Mouse (Mus musculus) heart, embryonic 16.5 days (tissue): Measurements from ENCODE around the gene Fam168a. TPM values are rescaled to one million over a fixed set of nuclear protein-coding genes. Genes with fewer than 3 reads are reported as not detected.
A peak's percentile ranks its signal among the peaks of the same experiment; 100 is the strongest.

Experiments
- ATAC-seq: fragments of 200-750 bp; cut with Nextera tagmentation; replicated peaks from 2 replicates; pipeline ENCODE4 v1.8.0; 2017; ENCODE audit warnings: moderate number of reproducible peaks; ENCODE audit not compliant: insufficient read depth, low FRiP score; ENCODE audit errors: extremely low read depth
- H3K27ac ChIP-seq: fragments of 300-500 bp; sonication (generic); 2 replicates; pipeline ENCODE4 v1.5.1; 2014; ENCODE audit warnings: mild to moderate bottlenecking, low read length, control low read depth, moderate library complexity
- H3K27me3 ChIP-seq: fragments of 300-500 bp; sonication (generic); 2 replicates; pipeline ENCODE4 v1.6.1; 2014; ENCODE audit warnings: low read length, mixed read lengths; ENCODE audit not compliant: control insufficient read depth, insufficient read depth
- H3K36me3 ChIP-seq: fragments of 300-500 bp; sonication (generic); 2 replicates; pipeline ENCODE4 v1.6.1; 2014; ENCODE audit not compliant: control insufficient read depth, insufficient read depth
- H3K4me1 ChIP-seq: fragments of 300-500 bp; sonication (generic); 2 replicates; pipeline ENCODE4 v1.6.1; 2014; ENCODE audit warnings: low read length, mixed read lengths; ENCODE audit not compliant: control insufficient read depth, insufficient read depth
- H3K4me2 ChIP-seq: fragments of 300-500 bp; sonication (generic); 2 replicates; pipeline ENCODE4 v1.6.1; 2014; ENCODE audit warnings: low read depth, mild to moderate bottlenecking, control low read depth, low read length
- H3K4me3 ChIP-seq: fragments of 300-500 bp; sonication (generic); 2 replicates; pipeline ENCODE4 v1.5.1; 2014; ENCODE audit warnings: mild to moderate bottlenecking, control low read depth, low read length
- H3K9ac ChIP-seq: fragments of 300-500 bp; sonication (generic); 2 replicates; pipeline ENCODE4 v1.6.1; 2014; ENCODE audit warnings: low read length, control low read depth
- H3K9me3 ChIP-seq: fragments of 300-500 bp; sonication (generic); replicated peaks from 2 replicates; pipeline ENCODE4 v1.6.1; 2016; ENCODE audit warnings: low read length; ENCODE audit not compliant: control insufficient read depth
- WGBS: fragments of 180-500 bp; shearing (Covaris S2); extraction: QIAGEN DNeasy Blood & Tissue Kit; methylation state at CpG from one replicate; pipeline ENCODE4 v1.1.7; 2014; 5-methylcytosine and 5-hydroxymethylcytosine counted together
- polyA plus RNA-seq: library from polyadenylated mRNA; unstranded; fragments of >200 nt; fragmentation: Nextera tagmentation; extraction: Ambion mirVana; gene quantifications from 2 replicates; pipeline ENCODE4 v1.2.1, GENCODE M21; 2015

Fam168a gene
- polyA plus RNA-seq, 1 experiment from 2014 or later, result 25.6 TPM

- peaks cover 65% of the 10 kb centered on the region for H3K4me1 ChIP-seq
- no peak for ATAC-seq
- no peak overlapping the region for H3K4me3 ChIP-seq
- H3K4me2 ChIP-seq, result peak overlapping the region; percentile 24; the same call in 1 of the 2 replicates
- 59% methylated on average over 5 of the region's 5 CpGs for WGBS
- peak overlapping the region; percentile 58 for H3K27ac ChIP-seq
- no peaks in the 10 kb centered on the region for H3K27me3 ChIP-seq
- no peaks in the 10 kb centered on the region for H3K36me3 ChIP-seq
- H3K9ac ChIP-seq, result no peak overlapping the region
- no peaks in the 10 kb centered on the region for H3K9me3 ChIP-seq
Measured at GRCm38 (mm10) chr7:100855795-100856573, 149.5 kb downstream of the Fam168a start.

- peaks cover 30% of the 10 kb centered on the region for H3K4me1 ChIP-seq
- H3K27me3 ChIP-seq, result no peaks in the 10 kb centered on the region
- H3K9me3 ChIP-seq, result no peaks in the 10 kb centered on the region
- peak overlapping the region; percentile 23; the same call in 1 of the 2 replicates for H3K27ac ChIP-seq
- H3K4me3 ChIP-seq, result no peak overlapping the region
- no peak overlapping the region for H3K9ac ChIP-seq
- H3K36me3 ChIP-seq, result no peaks in the 10 kb centered on the region
- ATAC-seq, result no peak
- 78% methylated on average over 3 of the region's 3 CpGs for WGBS
- no peak overlapping the region for H3K4me2 ChIP-seq
Measured at GRCm38 (mm10) chr7:100860450-100860849, 154.0 kb downstream of the Fam168a start.

- H3K27me3 ChIP-seq, result no peaks in the 10 kb centered on the region
- H3K9ac ChIP-seq, result no peak overlapping the region
- H3K4me2 ChIP-seq, result no peak overlapping the region
- WGBS, result 85% methylated on average over 5 of the region's 5 CpGs
- no peaks in the 10 kb centered on the region for H3K36me3 ChIP-seq
- no peaks in the 10 kb centered on the region for H3K9me3 ChIP-seq
- ATAC-seq, result no peak
- H3K4me1 ChIP-seq, result peaks cover 26% of the 10 kb centered on the region
- no peak overlapping the region for H3K27ac ChIP-seq
- H3K4me3 ChIP-seq, result no peak overlapping the region
Measured at GRCm38 (mm10) chr7:100861209-100861608, 154.8 kb downstream of the Fam168a start.

GRCm38 (mm10) chr7:100862353-100862752 is 155.9 kb downstream of the Fam168a start:
- H3K36me3 ChIP-seq, result no peaks in the 10 kb centered on the region
- peak overlapping the region; percentile 85 for H3K9ac ChIP-seq
- no peak overlapping the region; the same call in 1 of the 2 replicates for H3K27ac ChIP-seq
- no peaks in the 10 kb centered on the region for H3K9me3 ChIP-seq
- H3K4me3 ChIP-seq, result peak overlapping the region; percentile 88
- ATAC-seq, result no peak
- 16% methylated on average over 4 of the region's 4 CpGs for WGBS
- peak overlapping the region; percentile 90 for H3K4me2 ChIP-seq
- H3K4me1 ChIP-seq, result peaks cover 26% of the 10 kb centered on the region
- H3K27me3 ChIP-seq, result no peaks in the 10 kb centered on the region

GRCm38 (mm10) chr7:100862828-100863638 is 156.6 kb downstream of the Fam168a start, which contains the start of gene Relt:
Relt (minus strand) TSS chr7:100863446.
- Histone ChIP-seq H3K27ac (peak within 1 kb of the TSS; percentile 83), H3K27me3 (no peaks in the 10 kb centered on the region), H3K4me1 (peaks cover 27% of the 10 kb centered on the region), H3K9ac (peak within 1 kb of the TSS; percentile 85), H3K9me3 (no peaks in the 10 kb centered on the region), H3K4me2 (peak within 1 kb of the TSS; percentile 90), H3K4me3 (peak within 1 kb of the TSS; percentile 88), H3K36me3 (no peaks in the 10 kb centered on the region)
- ATAC-seq, result peak; percentile 89
- under 1% methylated on average over 88 of the region's 91 CpGs for WGBS

- H3K36me3 ChIP-seq, result no peaks in the 10 kb centered on the region
- no peak overlapping the region for H3K4me3 ChIP-seq
- H3K4me1 ChIP-seq, result peaks cover 22% of the 10 kb centered on the region
- H3K27me3 ChIP-seq, result no peaks in the 10 kb centered on the region
- H3K9ac ChIP-seq, result no peak overlapping the region
- H3K9me3 ChIP-seq, result no peaks in the 10 kb centered on the region
- WGBS, result 2% methylated on average over 3 of the region's 3 CpGs
- no peak overlapping the region for H3K4me2 ChIP-seq
- ATAC-seq, result no peak
- no peak overlapping the region for H3K27ac ChIP-seq
Measured at GRCm38 (mm10) chr7:100866675-100867074, 160.2 kb downstream of the Fam168a start.

- no peak overlapping the region for H3K4me3 ChIP-seq
- no peak overlapping the region for H3K9ac ChIP-seq
- H3K36me3 ChIP-seq, result no peaks in the 10 kb centered on the region; the same call in 1 of the 2 replicates
- no peaks in the 10 kb centered on the region for H3K27me3 ChIP-seq
- WGBS, result 51% methylated on average over 2 of the region's 2 CpGs
- no peak overlapping the region for H3K4me2 ChIP-seq
- no peak for ATAC-seq
- H3K9me3 ChIP-seq, result no peaks in the 10 kb centered on the region
- H3K4me1 ChIP-seq, result peaks cover 19% of the 10 kb centered on the region
- no peak overlapping the region for H3K27ac ChIP-seq
Measured at GRCm38 (mm10) chr7:100867561-100867960, 161.1 kb downstream of the Fam168a start.

- no peak overlapping the region for H3K9ac ChIP-seq
Measured at GRCm38 (mm10) chr7:100868551-100868950, 162.1 kb downstream of the Fam168a start.

More at GRCm38 (mm10) chr7:100868551-100868950, 162.1 kb downstream of the Fam168a start:
- Histone ChIP-seq H3K4me2 (no peak overlapping the region), H3K9me3 (no peaks in the 10 kb centered on the region), H3K27me3 (no peaks in the 10 kb centered on the region), H3K4me3 (no peak overlapping the region), H3K27ac (peak overlapping the region; percentile 34; the same call in 1 of the 2 replicates), H3K4me1 (peaks cover 20% of the 10 kb centered on the region), H3K36me3 (peaks cover 9% of the 10 kb centered on the region)
- 53% methylated on average over 4 of the region's 4 CpGs for WGBS
- ATAC-seq, result no peak
